Mouse (Mus musculus): Measurements from ENCODE around the gene Il1rl1. TPM values are rescaled to one million over a fixed set of nuclear protein-coding genes. Genes with fewer than 3 reads are reported as not detected.

The Il1rl1 gene
- polyA plus RNA-seq, 1 experiment = 0.14 TPM

GRCm38 (mm10) chr1:40435936-40436335, 6.6 kb downstream of the Il1rl1 start:
- DNase-seq (ENCODE audit: extremely low spot score in 1 of 2, low spot score in 1 of 2) = no peak

GRCm38 (mm10) chr1:40437340-40437739, 8.0 kb downstream of the Il1rl1 start:
- no peak for DNase-seq (ENCODE audit: extremely low spot score in 1 of 2, low spot score in 1 of 2)

GRCm38 (mm10) chr1:40439504-40439903, 10.1 kb downstream of the Il1rl1 start:
- DNase-seq (ENCODE audit: extremely low spot score in 1 of 2, low spot score in 1 of 2) = no peak

GRCm38 (mm10) chr1:40444800-40445199, 15.4 kb downstream of the Il1rl1 start:
- DNase-seq (ENCODE audit: extremely low spot score in 1 of 2, low spot score in 1 of 2) = peak in 1 of 2 experiments; percentile 43

- no peak for DNase-seq (ENCODE audit: extremely low spot score in 1 of 2, low spot score in 1 of 2)
Measured at GRCm38 (mm10) chr1:40465477-40466430, 36.4 kb downstream of the Il1rl1 start, which contains the start of gene Il18r1. Gene Il18r1, plus strand, starts transcription at chr1:40465552.

GRCm38 (mm10) chr1:40467306-40467705, 37.9 kb downstream of the Il1rl1 start:
- DNase-seq (ENCODE audit: extremely low spot score in 1 of 2, low spot score in 1 of 2) = no peak

GRCm38 (mm10) chr1:40468805-40469204, 39.4 kb downstream of the Il1rl1 start:
- no peak for DNase-seq (ENCODE audit: extremely low spot score in 1 of 2, low spot score in 1 of 2)

GRCm38 (mm10) chr1:40469900-40470299, 40.5 kb downstream of the Il1rl1 start:
- DNase-seq (ENCODE audit: extremely low spot score in 1 of 2, low spot score in 1 of 2) = no peak

GRCm38 (mm10) chr1:40472401-40472800, 43.0 kb downstream of the Il1rl1 start:
- no peak for DNase-seq (ENCODE audit: extremely low spot score in 1 of 2, low spot score in 1 of 2)

- no peak for DNase-seq (ENCODE audit: extremely low spot score in 1 of 2, low spot score in 1 of 2)
Measured at GRCm38 (mm10) chr1:40473640-40474039, 44.3 kb downstream of the Il1rl1 start.

GRCm38 (mm10) chr1:40474336-40474735, 45.0 kb downstream of the Il1rl1 start:
- DNase-seq (ENCODE audit: extremely low spot score in 1 of 2, low spot score in 1 of 2) = no peak

GRCm38 (mm10) chr1:40475697-40476096, 46.3 kb downstream of the Il1rl1 start:
- DNase-seq (ENCODE audit: extremely low spot score in 1 of 2, low spot score in 1 of 2) = no peak

GRCm38 (mm10) chr1:40476756-40477155, 47.4 kb downstream of the Il1rl1 start:
- peak in 1 of 2 experiments; percentile 3 for DNase-seq (ENCODE audit: extremely low spot score in 1 of 2, low spot score in 1 of 2)

- no peak for DNase-seq (ENCODE audit: extremely low spot score in 1 of 2, low spot score in 1 of 2)
Measured at GRCm38 (mm10) chr1:40479505-40479923, 50.1 kb downstream of the Il1rl1 start.

GRCm38 (mm10) chr1:40494594-40494993, 65.2 kb downstream of the Il1rl1 start:
- DNase-seq (ENCODE audit: extremely low spot score in 1 of 2, low spot score in 1 of 2) = no peak

GRCm38 (mm10) chr1:40499708-40500107, 70.3 kb downstream of the Il1rl1 start:
- no peak for DNase-seq (ENCODE audit: extremely low spot score in 1 of 2, low spot score in 1 of 2)

- DNase-seq (ENCODE audit: extremely low spot score in 1 of 2, low spot score in 1 of 2) = no peak
Measured at GRCm38 (mm10) chr1:40501126-40501525, 71.8 kb downstream of the Il1rl1 start.

GRCm38 (mm10) chr1:40501546-40502398, 72.4 kb downstream of the Il1rl1 start:
- peak in 1 of 2 experiments; percentile 15 for DNase-seq (ENCODE audit: extremely low spot score in 1 of 2, low spot score in 1 of 2)

GRCm38 (mm10) chr1:40504548-40504947, 75.2 kb downstream of the Il1rl1 start:
- DNase-seq (ENCODE audit: extremely low spot score in 1 of 2, low spot score in 1 of 2) = no peak

Measured in frontal cortex, adult 2 months (tissue).